Mouse (Mus musculus): ENCODE measurements around the gene Patj.

DNA sequence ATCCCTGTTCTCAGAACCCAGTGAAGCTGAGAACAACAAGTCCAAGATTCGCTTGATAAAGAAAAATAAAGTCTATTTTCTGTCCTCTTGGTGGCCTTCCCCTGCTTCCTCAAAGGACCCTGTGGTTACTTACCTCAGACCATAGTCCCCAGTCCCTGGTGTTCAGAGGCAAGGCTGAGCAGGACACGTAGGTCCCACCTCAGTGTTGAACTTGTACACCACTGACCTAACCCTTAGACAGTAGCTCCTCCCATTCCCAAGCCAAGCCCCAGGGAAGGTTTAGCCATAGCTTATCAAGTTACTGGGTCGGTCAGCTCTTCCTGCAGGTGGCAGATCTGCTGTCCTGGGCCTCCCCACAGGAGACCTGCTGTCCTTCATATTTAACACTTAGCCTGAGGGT is 303.3 kb downstream of the Patj start:
- TF ChIP-seq CTCF (conservative IDR thresholded peaks at IDR 0.05; ENCODE audit: insufficient read depth, insufficient read length, low read depth, low read length) (no peak), POLR2A (IDR thresholded peaks at IDR 0.05; ENCODE audit: low read depth, low read length) (no peak)

Measured in kidney, adult 2 months (tissue).